Mouse (Mus musculus) neural tube, embryonic 10.5 days (tissue): ENCODE data around the gene Hps1.
"Not testable (repeated sequence)": the region's sequence is repeated elsewhere in the genome, so short reads cannot be mapped to it uniquely, and the experiment has no call there.

Experiments used
- DNase-seq: peaks from one replicate; pipeline ENCODE4 v3.0.0-alpha.2; 2017; ENCODE audit warnings: low spot score; ENCODE audit errors: extremely low spot score

Gene Hps1

GRCm38 (mm10) chr19:42779531-42780155 lies at the start of gene Hps1:
Gene Hps1 (minus strand): TSS chr19:42779978.
- DNase-seq: peak; percentile 91

- no peak for DNase-seq
Measured at GRCm38 (mm10) chr19:42829196-42829595, 49.4 kb upstream of the Hps1 start.

- DNase-seq: no peak
Measured at GRCm38 (mm10) chr19:42827843-42828242, 48.1 kb upstream of the Hps1 start.

- DNase-seq: no peak
Measured at GRCm38 (mm10) chr19:42820109-42820508, 40.3 kb upstream of the Hps1 start.

- DNase-seq: no peak
Measured at GRCm38 (mm10) chr19:42817761-42818160, 38.0 kb upstream of the Hps1 start.

- DNase-seq: no peak
Measured at GRCm38 (mm10) chr19:42816261-42816660, 36.5 kb upstream of the Hps1 start.

- DNase-seq: no peak
Measured at GRCm38 (mm10) chr19:42810140-42810539, 30.4 kb upstream of the Hps1 start.

- DNase-seq: no peak
Measured at GRCm38 (mm10) chr19:42809491-42809890, 29.7 kb upstream of the Hps1 start.

GRCm38 (mm10) chr19:42797866-42798265 lies 18.1 kb upstream of the Hps1 start:
- no peak for DNase-seq

GRCm38 (mm10) chr19:42795801-42796200 lies 16.0 kb upstream of the Hps1 start:
- DNase-seq: no peak

GRCm38 (mm10) chr19:42794914-42795613 lies 15.3 kb upstream of the Hps1 start:
- peak; percentile 96 for DNase-seq

GRCm38 (mm10) chr19:42788311-42788710 lies 8.5 kb upstream of the Hps1 start:
- DNase-seq: no peak

GRCm38 (mm10) chr19:42785562-42786220 lies 5.9 kb upstream of the Hps1 start:
- no peak for DNase-seq

- no peak for DNase-seq
Measured at GRCm38 (mm10) chr19:42785129-42785528, 5.4 kb upstream of the Hps1 start.

GRCm38 (mm10) chr19:42780156-42780538 lies 369 bp upstream of the Hps1 start:
- not testable (repeated sequence) for DNase-seq

- DNase-seq: no peak
Measured at GRCm38 (mm10) chr19:42777801-42778200, 2.0 kb downstream of the Hps1 start.

GRCm38 (mm10) chr19:42776813-42777212 lies 3.0 kb downstream of the Hps1 start:
- DNase-seq: no peak

- no peak for DNase-seq
Measured at GRCm38 (mm10) chr19:42770141-42770872, 9.5 kb downstream of the Hps1 start.

- DNase-seq: no peak
Measured at GRCm38 (mm10) chr19:42769648-42770047, 10.1 kb downstream of the Hps1 start.

GRCm38 (mm10) chr19:42767361-42767760 lies 12.4 kb downstream of the Hps1 start:
- no peak for DNase-seq

GRCm38 (mm10) chr19:42764398-42764797 lies 15.4 kb downstream of the Hps1 start:
- no peak for DNase-seq

GRCm38 (mm10) chr19:42756671-42757070 lies 23.1 kb downstream of the Hps1 start:
- no peak for DNase-seq
